Mouse (Mus musculus): ENCODE results near the gene Nmrk2. TPM values are rescaled to one million over a fixed set of nuclear protein-coding genes. Genes with fewer than 3 reads are reported as not detected.
A peak's percentile ranks its signal among the peaks of the same experiment; 100 is the strongest.
"Not testable (repeated sequence)": the region's sequence is repeated elsewhere in the genome, so short reads cannot be mapped to it uniquely, and the experiment has no call there.

Nmrk2 gene
- polyA plus RNA-seq, 1 experiment: 0.97 TPM

DNA sequence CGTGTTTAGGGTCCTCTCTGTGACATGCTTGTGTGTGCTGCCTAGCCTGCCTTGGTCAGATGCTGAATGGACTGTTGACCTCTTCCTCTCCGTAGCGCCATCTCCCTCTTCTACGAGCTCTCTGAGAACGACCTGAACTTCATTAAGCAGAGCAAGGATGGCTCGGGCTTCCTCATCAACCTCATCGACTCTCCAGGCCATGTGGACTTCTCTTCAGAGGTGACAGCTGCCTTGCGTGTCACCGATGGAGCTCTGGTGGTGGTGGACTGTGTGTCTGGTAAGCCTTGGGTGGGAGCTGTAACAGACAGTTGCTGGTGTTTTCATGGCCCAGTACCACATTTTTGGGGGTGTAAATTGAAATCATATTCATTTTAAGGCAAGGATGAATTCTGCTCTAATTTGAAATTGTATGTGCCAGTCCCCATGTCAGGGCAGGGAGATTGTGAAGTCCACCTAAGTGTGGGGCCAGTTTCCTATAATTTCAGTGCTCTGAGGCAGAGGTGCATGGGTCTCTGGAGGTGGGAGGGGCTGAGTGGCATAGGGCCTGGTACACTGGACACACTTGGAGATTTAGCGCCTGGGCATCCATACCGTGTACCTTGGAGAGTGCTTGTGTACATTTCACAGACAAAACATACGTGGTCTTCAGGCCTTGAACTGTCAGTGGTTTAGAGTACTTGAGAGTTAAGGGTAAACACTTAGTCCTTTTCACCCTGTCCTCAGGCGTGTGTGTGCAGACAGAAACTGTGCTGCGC, 23.7 kb downstream of the Nmrk2 start:
- Histone ChIP-seq H3K27ac (ENCODE audit: insufficient read depth, low read depth, low read length) (no peak overlapping the region), H3K36me3 (ENCODE audit: control insufficient read depth, insufficient read depth, low read length) (peaks cover 16% of the 10 kb centered on the region), H3K4me3 (ENCODE audit: insufficient read depth, low read depth, low read length) (peak overlapping the region; percentile 72), H3K4me1 (ENCODE audit: control insufficient read depth, insufficient read depth, low read length) (peaks cover 16% of the 10 kb centered on the region; the same call in 1 of the 2 replicates), H3K27me3 (replicated peaks; ENCODE audit: control insufficient read depth, insufficient read depth, low read length) (no peaks in the 10 kb centered on the region)
- DNase-seq: no peak
- TF ChIP-seq CTCF (conservative IDR thresholded peaks at IDR 0.05; ENCODE audit: insufficient read depth, insufficient read length, low read depth, low read length) (no peak), POLR2A (IDR thresholded peaks at IDR 0.05; ENCODE audit: low read depth, low read length) (no peak)
- 38% methylated on average over 14 of the region's 14 CpGs for WGBS

DNA sequence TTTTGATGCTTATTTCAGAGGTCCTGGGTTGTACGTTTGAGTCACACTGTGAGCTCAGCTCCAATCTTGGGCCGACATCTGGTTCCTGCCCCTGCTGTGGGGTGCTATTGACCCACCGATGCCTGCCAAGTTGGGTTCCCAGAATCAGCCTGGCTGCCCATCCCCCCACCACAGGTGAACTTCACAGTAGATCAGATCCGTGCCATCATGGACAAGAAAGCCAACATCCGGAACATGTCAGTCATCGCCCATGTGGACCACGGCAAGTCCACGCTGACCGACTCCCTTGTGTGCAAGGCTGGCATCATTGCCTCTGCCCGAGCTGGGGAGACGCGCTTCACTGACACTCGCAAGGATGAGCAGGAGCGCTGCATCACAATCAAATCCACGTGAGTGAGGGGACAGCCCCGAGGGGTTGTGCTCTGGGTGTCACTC, 24.3 kb downstream of the Nmrk2 start:
- H3K4me1 ChIP-seq (ENCODE audit: control insufficient read depth, insufficient read depth, low read length): peaks cover 16% of the 10 kb centered on the region; the same call in 1 of the 2 replicates
- peaks cover 16% of the 10 kb centered on the region for H3K36me3 ChIP-seq (ENCODE audit: control insufficient read depth, insufficient read depth, low read length)
- peak overlapping the region; percentile 72 for H3K4me3 ChIP-seq (ENCODE audit: insufficient read depth, low read depth, low read length)
- no peaks in the 10 kb centered on the region for H3K27me3 ChIP-seq (replicated peaks; ENCODE audit: control insufficient read depth, insufficient read depth, low read length)
- DNase-seq: peak; percentile 63
- TF ChIP-seq CTCF (conservative IDR thresholded peaks at IDR 0.05; ENCODE audit: insufficient read depth, insufficient read length, low read depth, low read length) (no peak), POLR2A (IDR thresholded peaks at IDR 0.05; ENCODE audit: low read depth, low read length) (no peak)
- WGBS: 3% methylated on average over 16 of the region's 16 CpGs
- H3K27ac ChIP-seq (ENCODE audit: insufficient read depth, low read depth, low read length): peak overlapping the region; percentile 93

DNA sequence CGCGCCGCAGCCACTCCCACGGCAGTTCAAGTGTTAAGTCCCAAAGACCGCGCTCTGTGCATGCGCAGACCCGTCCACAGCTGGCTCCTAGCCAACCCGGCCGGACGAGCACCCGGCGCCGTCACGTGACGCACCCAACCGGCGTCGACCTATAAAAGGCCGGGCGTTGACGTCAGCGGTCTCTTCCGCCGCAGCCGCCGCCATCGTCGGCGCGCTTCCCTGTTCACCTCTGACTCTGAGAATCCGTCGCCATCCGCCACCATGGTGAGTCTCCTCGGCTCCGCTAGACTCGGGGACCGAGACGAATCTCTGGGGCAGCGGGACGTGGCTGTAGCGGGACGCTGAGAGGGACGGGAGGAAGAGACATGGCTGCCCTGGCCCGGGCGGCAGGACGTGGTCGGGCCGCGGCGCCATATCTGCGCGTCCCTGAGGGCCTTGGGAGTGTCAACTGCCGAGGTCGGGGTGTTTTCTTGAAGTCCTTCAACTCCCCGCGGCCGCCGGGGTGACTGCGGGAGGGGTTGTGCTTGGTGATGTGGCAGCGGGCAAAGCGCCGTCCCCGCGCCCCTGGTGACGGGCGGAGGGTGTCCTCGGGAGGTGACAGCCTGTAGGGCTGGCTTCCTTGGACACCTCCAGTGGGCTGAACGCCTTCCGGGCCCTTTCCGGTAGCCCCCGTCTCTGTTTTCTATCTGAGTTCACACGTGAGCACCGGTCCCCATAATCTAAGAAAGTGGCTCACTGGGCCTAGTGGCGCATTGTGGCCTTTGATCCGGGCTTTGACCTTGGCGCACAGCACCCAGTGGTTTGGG, 25.2 kb downstream of the Nmrk2 start, which contains the start of gene Eef2:
Gene Eef2 (plus strand): TSS at position 166 of the 806 bp plus-strand sequence.
- Histone ChIP-seq H3K27me3 (replicated peaks; ENCODE audit: control insufficient read depth, insufficient read depth, low read length) (no peaks in the 10 kb centered on the region), H3K27ac (ENCODE audit: insufficient read depth, low read depth, low read length) (peak within 1 kb of the TSS; percentile 93), H3K36me3 (ENCODE audit: control insufficient read depth, insufficient read depth, low read length) (peaks cover 14% of the 10 kb centered on the region), H3K4me1 (ENCODE audit: control insufficient read depth, insufficient read depth, low read length) (peaks cover 16% of the 10 kb centered on the region; the same call in 1 of the 2 replicates), H3K4me3 (ENCODE audit: insufficient read depth, low read depth, low read length) (peak within 1 kb of the TSS; percentile 72)
- DNase-seq: peak; percentile 100
- WGBS: under 1% methylated on average over 77 of the region's 77 CpGs
- TF ChIP-seq CTCF (conservative IDR thresholded peaks at IDR 0.05; ENCODE audit: insufficient read depth, insufficient read length, low read depth, low read length) (no peak), POLR2A (IDR thresholded peaks at IDR 0.05; ENCODE audit: low read depth, low read length) (peak; percentile 99)

DNA sequence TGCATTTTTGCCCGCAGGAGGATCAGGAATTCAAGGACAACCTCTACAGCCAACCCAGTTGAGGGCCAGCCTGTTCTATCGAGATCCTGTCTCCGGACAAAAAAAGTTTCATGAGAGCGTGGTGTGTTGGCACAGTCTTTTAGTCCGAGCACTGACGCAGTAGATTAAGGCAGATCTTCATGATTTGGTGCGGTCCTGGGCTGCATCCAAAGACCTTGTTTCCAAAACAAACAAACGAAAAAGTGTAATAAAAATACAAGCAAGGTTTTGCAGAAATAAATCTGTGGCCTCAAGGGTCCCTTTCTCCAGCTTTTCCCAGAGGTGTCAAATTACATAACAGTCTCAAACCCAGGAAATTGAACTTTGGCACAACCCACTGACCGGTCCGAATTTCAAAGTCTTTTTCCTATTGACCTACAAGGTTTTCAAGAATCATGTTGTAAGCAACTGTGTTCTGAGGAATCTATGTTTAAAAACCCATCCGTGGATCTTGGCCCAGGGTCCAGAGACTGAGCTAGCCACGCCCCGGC, 25.9 kb downstream of the Nmrk2 start:
- Histone ChIP-seq H3K27ac (ENCODE audit: insufficient read depth, low read depth, low read length) (peak overlapping the region; percentile 83), H3K4me3 (ENCODE audit: insufficient read depth, low read depth, low read length) (peak overlapping the region; percentile 36), H3K27me3 (replicated peaks; ENCODE audit: control insufficient read depth, insufficient read depth, low read length) (no peaks in the 10 kb centered on the region), H3K4me1 (ENCODE audit: control insufficient read depth, insufficient read depth, low read length) (peaks cover 16% of the 10 kb centered on the region; the same call in 1 of the 2 replicates), H3K36me3 (ENCODE audit: control insufficient read depth, insufficient read depth, low read length) (peaks cover 10% of the 10 kb centered on the region)
- under 1% methylated on average over 13 of the region's 13 CpGs for WGBS
- no peak for DNase-seq
- no peak for TF ChIP-seq CTCF (conservative IDR thresholded peaks at IDR 0.05; ENCODE audit: insufficient read depth, insufficient read length, low read depth, low read length)
- no peak for TF ChIP-seq POLR2A (IDR thresholded peaks at IDR 0.05; ENCODE audit: low read depth, low read length)

DNA sequence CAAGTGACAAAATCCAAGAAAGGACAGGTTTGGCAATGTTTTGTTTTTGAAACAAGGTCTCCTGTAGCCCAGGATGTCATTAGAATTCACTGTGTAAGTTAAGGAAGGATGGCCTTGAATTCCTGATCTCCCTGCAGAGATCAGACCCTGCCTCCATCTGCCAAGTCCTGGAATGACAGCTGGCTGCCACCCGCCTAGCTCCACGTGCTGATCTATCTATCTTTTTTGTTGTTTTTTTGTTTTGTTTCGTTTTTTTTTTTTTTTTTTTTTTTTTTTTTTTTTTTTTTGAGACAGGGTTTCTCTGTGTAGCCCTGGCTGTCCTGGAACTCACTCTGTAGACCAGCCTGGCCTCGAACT, 26.5 kb downstream of the Nmrk2 start:
- H3K27ac ChIP-seq (ENCODE audit: insufficient read depth, low read depth, low read length): peak overlapping the region; percentile 83
- H3K4me1 ChIP-seq (ENCODE audit: control insufficient read depth, insufficient read depth, low read length): peaks cover 16% of the 10 kb centered on the region; the same call in 1 of the 2 replicates
- H3K36me3 ChIP-seq (ENCODE audit: control insufficient read depth, insufficient read depth, low read length); H3K4me3 ChIP-seq (ENCODE audit: insufficient read depth, low read depth, low read length); DNase-seq; H3K27me3 ChIP-seq (replicated peaks; ENCODE audit: control insufficient read depth, insufficient read depth, low read length): not testable (repeated sequence)
- WGBS: 6% methylated on average over 4 of the region's 4 CpGs

DNA sequence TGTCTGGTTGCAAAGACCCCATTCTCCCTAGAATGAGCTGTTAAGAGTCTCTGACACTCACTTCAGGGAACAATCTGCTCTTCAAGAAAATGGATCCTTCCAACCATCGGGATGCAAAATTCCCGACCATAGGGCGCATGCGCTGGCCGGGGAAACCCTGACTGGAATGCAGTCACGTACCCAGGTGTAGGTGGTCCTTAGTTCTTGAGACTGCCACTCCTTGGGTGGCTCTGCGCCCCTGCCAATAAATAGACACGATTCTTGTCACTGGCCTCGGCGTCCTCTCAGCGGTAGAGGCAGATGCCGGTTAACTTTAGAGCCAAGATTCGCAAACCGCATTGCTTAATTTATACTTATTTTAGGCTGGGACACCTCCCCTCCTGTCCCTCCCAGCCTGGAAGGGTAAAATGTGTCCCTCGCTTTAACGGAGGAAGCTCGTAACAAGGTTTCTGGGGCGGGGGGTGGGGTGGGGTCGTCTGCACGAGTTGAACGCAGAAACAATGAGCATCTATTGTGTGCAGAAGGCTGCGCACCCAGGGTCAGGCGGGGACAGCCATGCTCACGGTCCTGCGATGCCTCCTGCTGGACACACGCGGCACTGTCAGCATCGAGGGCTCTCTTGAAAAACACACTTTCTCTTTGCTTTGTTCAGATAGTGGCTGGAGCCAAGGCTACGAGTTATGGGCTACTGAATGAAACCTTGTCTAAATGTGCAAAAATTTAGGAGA, 27.1 kb downstream of the Nmrk2 start:
- Histone ChIP-seq H3K36me3 (ENCODE audit: control insufficient read depth, insufficient read depth, low read length) (peaks cover 7% of the 10 kb centered on the region), H3K27ac (ENCODE audit: insufficient read depth, low read depth, low read length) (peak overlapping the region; percentile 83; the same call in 1 of the 2 replicates), H3K4me3 (ENCODE audit: insufficient read depth, low read depth, low read length) (peak overlapping the region; percentile 25; the same call in 1 of the 2 replicates), H3K4me1 (ENCODE audit: control insufficient read depth, insufficient read depth, low read length) (peaks cover 16% of the 10 kb centered on the region; the same call in 1 of the 2 replicates), H3K27me3 (replicated peaks; ENCODE audit: control insufficient read depth, insufficient read depth, low read length) (no peaks in the 10 kb centered on the region)
- TF ChIP-seq POLR2A (IDR thresholded peaks at IDR 0.05; ENCODE audit: low read depth, low read length) (no peak), CTCF (conservative IDR thresholded peaks at IDR 0.05; ENCODE audit: insufficient read depth, insufficient read length, low read depth, low read length) (peak; percentile 97)
- peak; percentile 91 for DNase-seq
- WGBS: 5% methylated on average over 29 of the region's 29 CpGs
